Mouse (Mus musculus): Measurements from ENCODE around the gene Abhd14b. TPM values are rescaled to one million over a fixed set of nuclear protein-coding genes. Genes with fewer than 3 reads are reported as not detected.
A peak's percentile ranks its signal among the peaks of the same experiment; 100 is the strongest.
"Not testable (repeated sequence)": the region's sequence is repeated elsewhere in the genome, so short reads cannot be mapped to it uniquely, and the experiment has no call there.

The Abhd14b gene
- total RNA-seq, 2 experiments from 2014 or later = 8.8 to 11.4 TPM

GRCm38 (mm10) chr9:106472321-106472720, 25.1 kb downstream of the Abhd14b start:
- intact Hi-C loops (cut with DNase I) = no loop called here
- DNase-seq (ENCODE audit: low spot score in 2 of 2) = peak in 1 of 2 experiments; percentile 19

DNA sequence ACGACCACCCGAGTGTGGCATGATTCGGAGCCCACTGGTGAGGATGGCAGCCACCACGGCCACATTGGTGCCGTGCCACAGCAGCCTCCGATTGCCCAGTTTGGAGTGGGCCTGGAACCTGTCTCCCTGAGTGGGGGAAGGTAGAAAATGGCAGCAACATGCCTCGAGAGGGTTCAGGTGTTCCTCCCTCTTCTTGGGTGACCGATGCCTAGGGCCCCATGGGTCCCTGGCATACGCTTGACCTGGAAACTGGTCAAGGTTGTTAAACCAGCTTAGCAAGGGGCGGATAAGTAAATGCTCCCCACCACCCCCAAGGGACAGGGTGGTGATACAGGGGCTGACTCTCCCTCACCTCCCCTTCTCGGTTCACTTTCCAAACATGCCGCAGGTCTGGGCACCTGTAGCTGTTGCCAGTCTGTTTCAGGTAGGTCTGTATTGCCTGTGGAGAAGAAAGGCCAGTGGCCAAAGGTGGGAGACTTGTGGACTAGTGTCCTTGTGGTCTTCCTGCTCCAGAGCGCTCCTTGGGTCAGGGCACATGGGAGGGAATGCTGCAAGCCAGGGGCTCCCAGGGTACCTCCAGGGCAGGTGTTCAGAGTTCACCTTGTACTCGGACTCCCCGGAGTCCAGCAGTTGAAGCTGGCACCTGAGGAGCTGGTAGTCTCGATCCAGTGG, 26.0 kb downstream of the Abhd14b start:
- intact Hi-C loops (cut with DNase I) = no loop called here
- peak in 1 of 2 experiments; percentile 3 for DNase-seq (ENCODE audit: low spot score in 2 of 2)

- DNase-seq (ENCODE audit: low spot score in 2 of 2) = no peak
Measured at GRCm38 (mm10) chr9:106473753-106474105, 26.5 kb downstream of the Abhd14b start.

DNA sequence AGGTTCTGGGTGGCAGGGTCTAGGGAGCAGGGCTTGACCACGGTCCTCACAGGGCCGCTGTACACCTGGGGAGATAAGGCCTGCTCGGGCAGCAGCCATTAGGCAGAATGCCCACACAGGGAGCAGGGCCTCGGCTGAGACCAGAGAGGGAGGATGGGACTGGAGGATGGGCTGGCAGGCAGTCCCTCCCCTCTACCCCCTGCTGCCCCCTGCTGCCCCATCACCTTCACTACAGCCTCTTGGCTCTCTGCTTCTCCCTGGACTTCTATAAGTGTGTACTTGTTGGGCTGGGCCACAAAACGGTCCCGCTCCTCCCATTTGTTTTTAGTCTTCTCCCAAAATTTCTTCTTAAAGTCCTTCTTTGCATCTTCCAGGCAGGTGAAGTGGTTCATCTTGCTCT, 27.2 kb downstream of the Abhd14b start:
- intact Hi-C loops (cut with DNase I) = no loop called here
- DNase-seq (ENCODE audit: low spot score in 2 of 2) = peak in 1 of 2 experiments; percentile 45

More at GRCm38 (mm10) chr9:106473753-106474105, 26.5 kb downstream of the Abhd14b start:
- intact Hi-C loops (cut with DNase I) = no loop called here

DNA sequence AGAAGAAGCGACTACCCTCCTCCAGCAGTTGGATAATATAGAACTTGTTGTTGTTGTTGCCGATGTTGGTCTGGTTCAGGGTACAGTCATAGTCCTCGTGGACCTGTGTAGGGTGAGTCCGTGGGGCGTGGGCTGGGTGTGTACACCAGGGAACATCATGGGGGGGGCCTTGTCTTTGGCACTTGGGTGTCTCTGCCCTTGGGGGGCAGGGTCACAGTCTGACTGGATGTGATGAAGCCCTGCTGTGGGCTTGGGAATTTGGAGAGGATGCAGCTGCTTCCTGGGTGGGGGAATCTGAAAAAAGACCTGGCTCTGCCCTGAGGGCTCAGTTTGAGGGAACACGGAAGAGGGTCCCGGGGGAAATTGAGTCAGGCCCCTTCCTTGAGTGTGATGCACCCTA, 27.8 kb downstream of the Abhd14b start:
- intact Hi-C loops (cut with DNase I) = loop anchor here (5.0 kb wide), 1 partner anchor 188 kb away; no protein-coding TSS in a partner anchor
- no peak for DNase-seq (ENCODE audit: low spot score in 2 of 2)

DNA sequence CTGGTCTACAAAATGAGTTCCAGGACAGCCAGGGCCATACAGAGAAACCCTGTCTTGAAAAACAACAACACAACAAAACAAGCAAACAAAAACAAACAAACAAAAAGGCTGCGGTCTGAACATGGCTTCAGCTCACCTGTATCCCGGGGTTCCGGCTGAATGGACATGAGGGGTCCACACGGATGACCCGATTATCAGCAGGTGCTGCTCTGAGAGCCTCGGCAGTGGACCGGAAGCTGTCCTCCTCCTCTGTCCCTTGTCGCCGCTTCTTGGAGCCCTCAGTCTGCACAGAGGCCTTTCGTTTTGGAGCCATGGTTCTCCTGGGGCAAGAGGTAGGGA, 28.4 kb downstream of the Abhd14b start, which contains the start of gene Rrp9:
Gene Rrp9 (plus strand): TSS at position 301 of the 339 bp plus-strand sequence.
- DNase-seq (ENCODE audit: low spot score in 2 of 2) = no peak
- intact Hi-C loops (cut with DNase I) = loop anchor here (2.0 to 5.0 kb wide), 3 partner anchors 27 to 188 kb away; partner anchors contain the start of gene Rpl29

GRCm38 (mm10) chr9:106476002-106476923, 29.0 kb downstream of the Abhd14b start:
- no peak for DNase-seq (ENCODE audit: low spot score in 2 of 2)
- intact Hi-C loops (cut with DNase I) = loop anchor here (2.0 to 5.0 kb wide), 3 partner anchors 27 to 189 kb away; partner anchors contain the start of gene Rpl29

- intact Hi-C loops (cut with DNase I) = loop anchor here (2.0 to 5.0 kb wide), 3 partner anchors 28 to 190 kb away; partner anchors contain the start of gene Rpl29
- peak; percentile 99 to 100 for DNase-seq (ENCODE audit: low spot score in 2 of 2)
Measured at GRCm38 (mm10) chr9:106476924-106477484, 29.7 kb downstream of the Abhd14b start, which contains the start of gene Parp3. Gene Parp3 (minus strand): TSS chr9:106476949.

- intact Hi-C loops (cut with DNase I) = loop anchor here (2.0 to 5.0 kb wide), 3 partner anchors 29 to 190 kb away; partner anchors contain the start of gene Rpl29
- DNase-seq (ENCODE audit: low spot score in 2 of 2) = no peak
Measured at GRCm38 (mm10) chr9:106477649-106478048, 30.4 kb downstream of the Abhd14b start.

- intact Hi-C loops (cut with DNase I) = loop anchor here (5.0 kb wide), 1 partner anchor 191 kb away; no protein-coding TSS in a partner anchor
- peak in 1 of 2 experiments; percentile 2 for DNase-seq (ENCODE audit: low spot score in 2 of 2)
Measured at GRCm38 (mm10) chr9:106478101-106478500, 30.8 kb downstream of the Abhd14b start.

DNA sequence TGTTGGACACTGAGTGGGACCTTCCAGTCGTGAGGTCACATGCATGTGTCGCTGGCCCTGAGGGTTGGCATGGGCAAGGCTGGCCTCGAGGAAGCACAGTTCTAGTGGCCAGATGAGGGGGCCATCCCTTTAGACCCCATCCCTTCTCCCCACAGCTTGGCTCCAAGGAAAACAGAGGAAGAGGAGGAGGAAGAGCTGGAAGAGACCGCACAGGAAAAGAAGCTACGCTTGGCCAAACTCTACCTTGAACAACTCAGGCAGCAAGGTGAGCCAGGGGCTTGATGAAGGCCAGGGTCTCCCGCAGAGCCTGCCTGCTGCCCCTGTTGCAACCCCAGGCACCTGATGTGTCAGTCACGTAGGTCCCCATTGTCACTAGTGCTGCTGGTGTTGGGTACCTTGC, 33.3 kb downstream of the Abhd14b start:
- no peak for DNase-seq (ENCODE audit: low spot score in 2 of 2)
- intact Hi-C loops (cut with DNase I) = no loop called here

DNA sequence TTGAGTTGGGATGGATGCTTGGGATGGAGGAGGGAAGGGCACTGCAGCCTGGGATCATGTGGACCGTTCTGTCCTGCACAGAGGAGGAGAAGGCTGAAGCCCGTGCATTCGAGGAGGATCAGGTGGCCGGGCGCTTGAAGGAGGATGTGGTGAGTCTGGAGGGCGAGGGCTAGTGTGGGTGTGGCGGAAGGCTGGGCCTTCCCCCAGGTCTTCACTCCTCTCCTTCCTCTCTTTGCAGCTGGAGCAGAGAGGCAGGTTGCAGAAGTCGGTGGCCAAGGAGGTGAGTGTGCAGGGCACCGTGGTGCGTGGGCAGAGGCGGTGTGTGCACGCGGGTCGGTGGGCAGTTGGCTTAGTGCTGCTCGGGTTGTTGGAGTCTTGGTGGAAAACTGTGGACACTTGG, 33.8 kb downstream of the Abhd14b start:
- no peak for DNase-seq (ENCODE audit: low spot score in 2 of 2)
- intact Hi-C loops (cut with DNase I) = no loop called here

DNA sequence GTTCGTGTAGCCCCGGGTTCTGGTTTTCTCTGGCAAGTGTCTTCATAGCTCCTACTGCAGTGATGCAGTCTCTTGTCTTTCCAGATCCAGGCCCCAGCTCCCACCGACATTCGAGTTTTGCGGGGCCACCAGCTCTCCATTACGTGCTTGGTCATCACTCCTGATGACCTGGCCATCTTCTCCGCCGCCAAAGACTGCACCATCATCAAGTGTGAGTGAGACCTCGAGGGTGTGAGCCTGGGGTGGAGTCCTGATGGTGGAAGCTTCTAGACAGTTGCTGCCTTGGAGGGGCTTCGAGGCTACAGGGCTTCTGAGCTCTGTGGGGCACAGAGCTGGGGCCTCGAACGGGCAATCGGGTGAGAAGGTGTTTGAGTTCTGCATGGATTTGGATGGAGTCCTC, 34.4 kb downstream of the Abhd14b start:
- no peak for DNase-seq (ENCODE audit: low spot score in 2 of 2)
- intact Hi-C loops (cut with DNase I) = no loop called here

DNA sequence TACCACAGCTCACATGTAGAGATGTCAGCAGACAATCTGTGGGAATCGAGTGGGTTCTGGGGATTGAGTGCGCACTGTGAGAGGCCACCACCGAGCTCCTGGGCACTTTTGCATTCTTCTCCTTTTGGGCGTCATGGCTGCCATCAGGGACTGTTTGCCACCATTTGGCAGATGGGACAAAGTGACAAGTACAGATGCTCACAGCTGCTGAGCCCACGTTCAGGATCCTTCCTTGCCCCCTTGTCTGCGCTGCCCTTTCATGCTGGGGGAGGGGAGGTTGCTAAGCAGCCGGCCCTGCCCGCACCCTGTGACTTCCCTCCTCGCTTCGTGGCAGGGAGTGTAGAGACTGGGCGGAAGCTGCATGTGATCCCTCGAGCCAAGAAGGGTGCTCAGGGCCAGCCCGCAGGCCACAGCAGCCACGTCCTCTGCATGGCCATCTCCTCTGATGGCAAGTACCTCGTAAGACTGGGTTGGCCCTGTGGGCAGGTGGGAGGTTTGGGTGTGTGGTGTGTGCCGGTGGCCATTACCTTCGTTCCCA, 35.4 kb downstream of the Abhd14b start:
- intact Hi-C loops (cut with DNase I) = no loop called here

DNA sequence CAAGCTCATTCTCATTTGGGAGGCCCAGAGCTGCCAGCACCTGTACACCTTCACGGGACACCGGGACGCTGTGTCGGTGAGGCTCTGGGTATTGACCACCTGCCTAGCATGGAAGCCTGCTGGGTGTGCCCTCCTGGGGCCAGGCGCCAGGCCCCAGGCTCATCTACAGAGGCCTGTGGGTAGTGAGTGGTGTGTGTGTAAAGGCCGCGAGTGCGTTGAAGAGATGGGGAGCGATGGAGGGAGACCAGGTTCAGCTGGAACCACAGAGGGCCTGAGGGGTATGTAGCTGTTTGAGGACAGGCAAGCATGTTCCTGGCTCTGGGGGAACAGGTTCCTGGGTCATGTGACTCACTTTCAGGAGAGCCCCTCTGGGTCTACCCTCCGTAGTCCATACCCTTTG, 35.9 kb downstream of the Abhd14b start:
- intact Hi-C loops (cut with DNase I) = no loop called here
- no peak for DNase-seq (ENCODE audit: low spot score in 2 of 2)

More for the DNA sequence above, 35.4 kb downstream of the Abhd14b start:
- DNase-seq (ENCODE audit: low spot score in 2 of 2) = no peak

- intact Hi-C loops (cut with DNase I) = no loop called here
- DNase-seq (ENCODE audit: low spot score in 2 of 2) = no peak
Measured at GRCm38 (mm10) chr9:106483606-106484005, 36.3 kb downstream of the Abhd14b start.

- no peak for DNase-seq (ENCODE audit: low spot score in 2 of 2)
Measured at GRCm38 (mm10) chr9:106485076-106485475, 37.8 kb downstream of the Abhd14b start.

GRCm38 (mm10) chr9:106487602-106488001, 40.3 kb downstream of the Abhd14b start:
- intact Hi-C loops (cut with DNase I); DNase-seq (ENCODE audit: low spot score in 2 of 2): not testable (repeated sequence)

More at GRCm38 (mm10) chr9:106485076-106485475, 37.8 kb downstream of the Abhd14b start:
- intact Hi-C loops (cut with DNase I) = no loop called here

DNA sequence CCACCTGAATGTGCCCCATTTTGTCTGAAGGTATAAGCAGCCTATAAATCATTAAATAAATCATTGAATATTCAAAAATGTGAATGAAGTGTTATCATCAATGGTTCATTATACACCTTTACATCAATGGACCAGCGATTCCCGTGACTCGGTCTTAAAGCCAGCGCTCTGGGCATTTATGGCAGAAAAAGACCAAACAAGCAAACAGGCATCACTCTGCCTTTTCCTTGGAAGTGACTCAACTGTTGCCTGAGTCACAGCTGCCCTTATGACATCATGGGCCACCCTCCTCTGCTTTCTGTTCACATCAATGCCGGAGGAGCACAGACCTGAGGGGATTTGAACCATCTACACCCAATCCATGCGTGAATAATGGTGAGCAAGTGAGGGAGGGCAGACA, 52.4 kb downstream of the Abhd14b start, which contains the start of gene Iqcf1:
Gene Iqcf1 (plus strand): TSS at position 301 of the 400 bp plus-strand sequence.
- intact Hi-C loops (cut with DNase I) = no loop called here
- no peak for DNase-seq (ENCODE audit: low spot score in 2 of 2)
